Mouse (Mus musculus): ENCODE data around the gene Cacnb3.
"Not testable (repeated sequence)": the region's sequence is repeated elsewhere in the genome, so short reads cannot be mapped to it uniquely, and the experiment has no call there.

Gene Cacnb3

GRCm38 (mm10) chr15:98630540-98630939, at the start of gene Cacnb3:
Gene Cacnb3 (plus strand): TSS chr15:98630840.
- no peak for DNase-seq (ENCODE audit: low spot score)

GRCm38 (mm10) chr15:98582410-98582809, 48.2 kb upstream of the Cacnb3 start:
- no peak for DNase-seq (ENCODE audit: low spot score)

GRCm38 (mm10) chr15:98582996-98583395, 47.6 kb upstream of the Cacnb3 start:
- DNase-seq (ENCODE audit: low spot score): no peak

GRCm38 (mm10) chr15:98585421-98585820, 45.2 kb upstream of the Cacnb3 start:
- no peak for DNase-seq (ENCODE audit: low spot score)

- not testable (repeated sequence) for DNase-seq (ENCODE audit: low spot score)
Measured at GRCm38 (mm10) chr15:98586141-98586540, 44.5 kb upstream of the Cacnb3 start.

- DNase-seq (ENCODE audit: low spot score): no peak
Measured at GRCm38 (mm10) chr15:98587751-98588150, 42.9 kb upstream of the Cacnb3 start.

GRCm38 (mm10) chr15:98589640-98590336, 40.9 kb upstream of the Cacnb3 start:
- DNase-seq (ENCODE audit: low spot score): no peak

- DNase-seq (ENCODE audit: low spot score): no peak
Measured at GRCm38 (mm10) chr15:98591396-98591795, 39.2 kb upstream of the Cacnb3 start.

- no peak for DNase-seq (ENCODE audit: low spot score)
Measured at GRCm38 (mm10) chr15:98594193-98594592, 36.4 kb upstream of the Cacnb3 start.

- DNase-seq (ENCODE audit: low spot score): no peak
Measured at GRCm38 (mm10) chr15:98595049-98595448, 35.6 kb upstream of the Cacnb3 start.

- DNase-seq (ENCODE audit: low spot score): no peak
Measured at GRCm38 (mm10) chr15:98596609-98597008, 34.0 kb upstream of the Cacnb3 start.

- no peak for DNase-seq (ENCODE audit: low spot score)
Measured at GRCm38 (mm10) chr15:98600036-98600709, 30.5 kb upstream of the Cacnb3 start.

GRCm38 (mm10) chr15:98601832-98602190, 28.8 kb upstream of the Cacnb3 start:
- DNase-seq (ENCODE audit: low spot score): no peak

GRCm38 (mm10) chr15:98602191-98602881, 28.3 kb upstream of the Cacnb3 start:
- no peak for DNase-seq (ENCODE audit: low spot score)

GRCm38 (mm10) chr15:98602921-98603458, 27.6 kb upstream of the Cacnb3 start:
- no peak for DNase-seq (ENCODE audit: low spot score)

GRCm38 (mm10) chr15:98604041-98604575, 26.5 kb upstream of the Cacnb3 start:
- DNase-seq (ENCODE audit: low spot score): no peak

GRCm38 (mm10) chr15:98606051-98606536, 24.5 kb upstream of the Cacnb3 start:
- no peak for DNase-seq (ENCODE audit: low spot score)

GRCm38 (mm10) chr15:98606739-98607138, 23.9 kb upstream of the Cacnb3 start:
- no peak for DNase-seq (ENCODE audit: low spot score)

- no peak for DNase-seq (ENCODE audit: low spot score)
Measured at GRCm38 (mm10) chr15:98607557-98607956, 23.1 kb upstream of the Cacnb3 start.

- no peak for DNase-seq (ENCODE audit: low spot score)
Measured at GRCm38 (mm10) chr15:98608058-98608783, 22.4 kb upstream of the Cacnb3 start.

GRCm38 (mm10) chr15:98608784-98609250, 21.8 kb upstream of the Cacnb3 start:
- DNase-seq (ENCODE audit: low spot score): no peak

Measured in left cerebral cortex, adult 11 months (tissue).